Mouse (Mus musculus): ENCODE results near the gene Rem2.

- TF ChIP-seq CTCF (IDR thresholded peaks at IDR 0.05; ENCODE audit: low read depth) (peak; percentile 87), EP300 (IDR thresholded peaks at IDR 0.05; ENCODE audit: low read depth) (no peak)
Observed at GRCm38 (mm10) chr14:54528446-54529111, 52.7 kb downstream of the Rem2 start.
